Mouse (Mus musculus) spleen, postnatal 14 days (tissue): ENCODE measurements around the gene Slamf6.

ENCODE experiments used
- DNase-seq, 2 experiments: peaks; one replicate each; pipeline ENCODE4 v3.0.0; 2021 to 2022; ENCODE audit warnings: low spot score in 2 of 2

Slamf6 gene

GRCm38 (mm10) chr1:171994918-171995715 is 77.8 kb downstream of the Slamf6 start:
- DNase-seq = no peak

GRCm38 (mm10) chr1:171996701-171997100 is 79.4 kb downstream of the Slamf6 start:
- no peak for DNase-seq

GRCm38 (mm10) chr1:171998820-171999597 is 81.7 kb downstream of the Slamf6 start:
- DNase-seq = no peak

GRCm38 (mm10) chr1:172000641-172001040 is 83.3 kb downstream of the Slamf6 start:
- DNase-seq = peak; percentile 63 to 71

GRCm38 (mm10) chr1:172001665-172002064 is 84.3 kb downstream of the Slamf6 start:
- DNase-seq = no peak
